Mouse (Mus musculus): ENCODE data around the gene Lgi4. TPM values are rescaled to one million over a fixed set of nuclear protein-coding genes. Genes with fewer than 3 reads are reported as not detected.

Gene Lgi4
- total RNA-seq, 1 experiment: 0.18 TPM

GRCm38 (mm10) chr7:31055354-31055824 is 3.8 kb upstream of the Lgi4 start:
- in situ Hi-C loops (cut with MboI; ENCODE audit: low sequenced_read_pairs in 2 of 2, unreplicated experiment in 2 of 2): no loop called here
- H3K4me3 ChIP-seq (ENCODE audit: insufficient read depth in 1 of 2, low read depth in 1 of 2, low read length in 2 of 2, poor library complexity in 1 of 2, severe bottlenecking in 1 of 2): no peak overlapping the region
- H3K36me3 ChIP-seq (ENCODE audit: control insufficient read depth, insufficient read depth, low read length, poor library complexity, severe bottlenecking): no peaks in the 10 kb centered on the region
- peaks cover 0 to 9% of the 10 kb centered on the region in 2 experiments; a peak in 2 of 4 replicates for H3K4me1 ChIP-seq (ENCODE audit: control insufficient read depth in 2 of 2, insufficient read depth in 2 of 2, low read length in 2 of 2, poor library complexity in 1 of 2)
- H3K9me3 ChIP-seq (ENCODE audit: control insufficient read depth, insufficient read depth, low read depth, low read length): no peaks in the 10 kb centered on the region
- no peak overlapping the region for H3K27ac ChIP-seq (ENCODE audit: insufficient read depth, low read depth, low read length, poor library complexity, severe bottlenecking)
- no peak for DNase-seq (ENCODE audit: low read depth, low spot score)
- no peak overlapping the region for H3K9ac ChIP-seq (ENCODE audit: insufficient read depth, low read depth, low read length, poor library complexity, severe bottlenecking)
- TF ChIP-seq ZNF384 (IDR thresholded peaks at IDR 0.05; ENCODE audit: low read depth, low read length): no peak
- TF ChIP-seq MAFK (IDR thresholded peaks at IDR 0.05; ENCODE audit: insufficient read depth, low read depth, low read length): no peak
- no peak for TF ChIP-seq ZC3H11A (IDR thresholded peaks at IDR 0.05; ENCODE audit: borderline replicate concordance, low read depth, low read length)
- no peak for TF ChIP-seq HCFC1 (IDR thresholded peaks at IDR 0.05; ENCODE audit: borderline replicate concordance, insufficient read depth, low read length)
- no peak for TF ChIP-seq CHD2 (IDR thresholded peaks at IDR 0.05; ENCODE audit: low read depth, low read length)

GRCm38 (mm10) chr7:31055883-31056282 is 3.3 kb upstream of the Lgi4 start:
- no peak overlapping the region for H3K9ac ChIP-seq (ENCODE audit: insufficient read depth, low read depth, low read length, poor library complexity, severe bottlenecking)
- no peaks in the 10 kb centered on the region for H3K36me3 ChIP-seq (ENCODE audit: control insufficient read depth, insufficient read depth, low read length, poor library complexity, severe bottlenecking)
- peaks cover 0 to 9% of the 10 kb centered on the region in 2 experiments; a peak in 2 of 4 replicates for H3K4me1 ChIP-seq (ENCODE audit: control insufficient read depth in 2 of 2, insufficient read depth in 2 of 2, low read length in 2 of 2, poor library complexity in 1 of 2)
- in situ Hi-C loops (cut with MboI; ENCODE audit: low sequenced_read_pairs in 2 of 2, unreplicated experiment in 2 of 2): no loop called here
- DNase-seq (ENCODE audit: low read depth, low spot score): no peak
- no peak overlapping the region for H3K27ac ChIP-seq (ENCODE audit: insufficient read depth, low read depth, low read length, poor library complexity, severe bottlenecking)
- H3K9me3 ChIP-seq (ENCODE audit: control insufficient read depth, insufficient read depth, low read depth, low read length): no peaks in the 10 kb centered on the region
- H3K4me3 ChIP-seq (ENCODE audit: insufficient read depth in 1 of 2, low read depth in 1 of 2, low read length in 2 of 2, poor library complexity in 1 of 2, severe bottlenecking in 1 of 2): no peak overlapping the region
- TF ChIP-seq HCFC1 (IDR thresholded peaks at IDR 0.05; ENCODE audit: borderline replicate concordance, insufficient read depth, low read length) (no peak), ZNF384 (IDR thresholded peaks at IDR 0.05; ENCODE audit: low read depth, low read length) (no peak), CHD2 (IDR thresholded peaks at IDR 0.05; ENCODE audit: low read depth, low read length) (no peak), ZC3H11A (IDR thresholded peaks at IDR 0.05; ENCODE audit: borderline replicate concordance, low read depth, low read length) (no peak), MAFK (IDR thresholded peaks at IDR 0.05; ENCODE audit: insufficient read depth, low read depth, low read length) (no peak)

GRCm38 (mm10) chr7:31056448-31056847 is 2.7 kb upstream of the Lgi4 start:
- in situ Hi-C loops (cut with MboI; ENCODE audit: low sequenced_read_pairs in 2 of 2, unreplicated experiment in 2 of 2): no loop called here
- Histone ChIP-seq H3K4me3 (ENCODE audit: insufficient read depth in 1 of 2, low read depth in 1 of 2, low read length in 2 of 2, poor library complexity in 1 of 2, severe bottlenecking in 1 of 2) (no peak overlapping the region), H3K9ac (ENCODE audit: insufficient read depth, low read depth, low read length, poor library complexity, severe bottlenecking) (no peak overlapping the region), H3K36me3 (ENCODE audit: control insufficient read depth, insufficient read depth, low read length, poor library complexity, severe bottlenecking) (no peaks in the 10 kb centered on the region), H3K4me1 (ENCODE audit: control insufficient read depth in 2 of 2, insufficient read depth in 2 of 2, low read length in 2 of 2, poor library complexity in 1 of 2) (peaks cover 0 to 7% of the 10 kb centered on the region in 2 experiments; a peak in 2 of 4 replicates), H3K27ac (ENCODE audit: insufficient read depth, low read depth, low read length, poor library complexity, severe bottlenecking) (no peak overlapping the region), H3K9me3 (ENCODE audit: control insufficient read depth, insufficient read depth, low read depth, low read length) (no peaks in the 10 kb centered on the region)
- no peak for DNase-seq (ENCODE audit: low read depth, low spot score)
- TF ChIP-seq CHD2 (IDR thresholded peaks at IDR 0.05; ENCODE audit: low read depth, low read length) (no peak), MAFK (IDR thresholded peaks at IDR 0.05; ENCODE audit: insufficient read depth, low read depth, low read length) (no peak), ZNF384 (IDR thresholded peaks at IDR 0.05; ENCODE audit: low read depth, low read length) (no peak), HCFC1 (IDR thresholded peaks at IDR 0.05; ENCODE audit: borderline replicate concordance, insufficient read depth, low read length) (no peak), ZC3H11A (IDR thresholded peaks at IDR 0.05; ENCODE audit: borderline replicate concordance, low read depth, low read length) (no peak)

- H3K9ac ChIP-seq (ENCODE audit: insufficient read depth, low read depth, low read length, poor library complexity, severe bottlenecking): no peak within 1 kb of the TSS
- no peaks in the 10 kb centered on the region for H3K9me3 ChIP-seq (ENCODE audit: control insufficient read depth, insufficient read depth, low read depth, low read length)
- no peak for DNase-seq (ENCODE audit: low read depth, low spot score)
- H3K4me3 ChIP-seq (ENCODE audit: insufficient read depth in 1 of 2, low read depth in 1 of 2, low read length in 2 of 2, poor library complexity in 1 of 2, severe bottlenecking in 1 of 2): no peak within 1 kb of the TSS
- peaks cover 0 to 7% of the 10 kb centered on the region in 2 experiments; a peak in 2 of 4 replicates for H3K4me1 ChIP-seq (ENCODE audit: control insufficient read depth in 2 of 2, insufficient read depth in 2 of 2, low read length in 2 of 2, poor library complexity in 1 of 2)
- TF ChIP-seq HCFC1 (IDR thresholded peaks at IDR 0.05; ENCODE audit: borderline replicate concordance, insufficient read depth, low read length) (no peak), ZNF384 (IDR thresholded peaks at IDR 0.05; ENCODE audit: low read depth, low read length) (no peak), MAFK (IDR thresholded peaks at IDR 0.05; ENCODE audit: insufficient read depth, low read depth, low read length) (no peak), CHD2 (IDR thresholded peaks at IDR 0.05; ENCODE audit: low read depth, low read length) (no peak), ZC3H11A (IDR thresholded peaks at IDR 0.05; ENCODE audit: borderline replicate concordance, low read depth, low read length) (no peak)
- H3K27ac ChIP-seq (ENCODE audit: insufficient read depth, low read depth, low read length, poor library complexity, severe bottlenecking): no peak within 1 kb of the TSS
- no peaks in the 10 kb centered on the region for H3K36me3 ChIP-seq (ENCODE audit: control insufficient read depth, insufficient read depth, low read length, poor library complexity, severe bottlenecking)
- in situ Hi-C loops (cut with MboI; ENCODE audit: low sequenced_read_pairs in 2 of 2, unreplicated experiment in 2 of 2): no loop called here
These were observed 2.1 kb upstream of the Lgi4 start, which contains the start of gene Fxyd1 for GRCm38 (mm10) chr7:31057071-31057470. Gene Fxyd1 (minus strand): TSS chr7:31057199.
